Mouse (Mus musculus): ENCODE results near the gene Rap2c.

The Rap2c gene

DNA sequence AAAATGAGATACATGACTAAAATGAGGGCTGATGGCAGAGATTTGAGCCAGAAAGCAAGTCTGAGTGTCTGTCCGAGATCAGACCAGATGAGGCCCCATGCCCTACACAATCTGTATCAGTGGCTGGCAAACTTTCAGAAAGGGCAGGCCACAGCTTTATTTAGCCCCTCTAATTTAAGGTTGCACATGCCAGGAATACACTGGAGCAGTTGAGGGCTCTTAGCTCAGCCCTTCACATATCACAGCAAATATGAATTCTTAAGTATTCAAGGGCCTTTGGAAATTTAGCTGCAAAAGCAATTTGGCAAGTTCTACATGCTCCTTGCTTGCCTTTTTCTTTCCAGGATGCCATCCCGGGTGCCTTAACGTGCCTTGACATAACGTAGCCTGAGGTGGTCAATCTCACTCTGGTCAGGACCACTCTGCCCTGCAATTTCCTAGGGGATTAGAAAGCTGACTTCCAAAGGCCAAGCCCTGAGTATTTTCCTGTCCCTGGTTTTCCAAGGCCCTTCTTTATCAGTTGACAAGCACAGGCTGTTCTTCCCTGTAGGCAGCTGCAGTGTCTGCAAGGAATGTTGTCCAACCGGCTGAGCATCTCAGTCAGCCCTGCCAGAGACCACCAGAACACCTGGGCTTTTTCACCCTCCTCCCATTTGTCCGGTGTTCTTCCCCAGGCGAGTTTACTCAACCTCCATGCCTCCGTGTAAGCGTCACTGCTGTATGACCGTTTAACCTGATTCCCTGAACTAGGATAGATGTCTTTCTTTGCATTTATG is 49.5 kb downstream of the Rap2c start:
- no peak for DNase-seq (ENCODE audit: low read depth, low spot score)

DNA sequence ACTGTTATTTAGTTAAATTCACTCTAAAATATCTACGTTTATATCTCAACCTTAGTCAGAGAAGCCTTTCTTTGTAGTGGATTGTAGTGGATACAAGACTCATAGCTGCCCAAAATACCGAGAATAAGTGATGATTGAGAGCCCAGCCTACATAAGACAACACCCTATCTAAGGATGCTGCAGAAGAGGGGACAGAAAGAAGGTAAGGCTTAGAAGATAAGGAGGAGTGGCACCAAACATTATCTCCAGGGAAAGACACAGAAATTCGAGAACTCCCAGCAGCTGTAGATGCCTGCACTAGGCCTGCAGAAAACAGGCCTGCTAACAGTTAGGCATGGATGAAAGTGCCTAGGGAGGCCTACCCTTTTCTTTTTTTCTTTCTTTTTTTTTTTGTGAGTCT is 52.7 kb downstream of the Rap2c start:
- no peak for DNase-seq (ENCODE audit: low read depth, low spot score)

DNA sequence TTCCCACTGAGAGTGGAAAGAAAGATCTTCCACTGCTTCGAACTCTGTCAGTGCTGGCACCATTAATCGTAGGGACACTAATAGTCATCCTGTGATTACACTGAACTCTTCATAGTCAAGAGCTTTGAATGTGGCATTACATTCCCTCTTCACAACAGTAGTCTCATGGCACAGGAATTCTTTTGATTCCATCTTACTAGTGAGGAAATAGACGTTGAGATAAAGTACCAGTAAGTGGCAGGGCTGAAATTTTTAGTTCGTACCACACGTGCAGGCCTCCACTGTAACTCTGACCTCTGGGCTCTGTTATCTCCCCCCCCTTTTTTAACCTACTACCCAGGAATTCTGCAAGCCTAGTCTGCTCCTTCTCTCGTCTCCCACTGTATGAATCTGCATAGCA is 54.9 kb downstream of the Rap2c start:
- no peak for DNase-seq (ENCODE audit: low read depth, low spot score)
